Mouse (Mus musculus): ENCODE results near the gene Pgf.

Pgf gene

GRCm38 (mm10) chr12:85121806-85122459 is 55.7 kb downstream of the Pgf start:
- DNase-seq = no peak
